Mouse (Mus musculus) adrenal gland, adult 10 weeks (tissue): Measurements from ENCODE around the gene Pdzd2. TPM values are rescaled to one million over a fixed set of nuclear protein-coding genes. Genes with fewer than 3 reads are reported as not detected.

Experiments used
- polyA plus RNA-seq: library from polyadenylated mRNA; stranded (reverse); fragments of 350-450 nt; fragmentation: Illumina TruSeq; extraction: RNeasy Lipid Tissue Mini Kit (QIAGEN cat#74804); gene quantifications from one replicate; pipeline ENCODE4 v1.2.3, GENCODE M21; 2014; ENCODE audit warnings: low read depth, low replicate concordance

Pdzd2 gene
- 3.6 TPM for polyA plus RNA-seq

GRCm38 (mm10) chr15:12739277-12740247 lies at the start of gene Pdzd2:
Pdzd2 (minus strand) TSS chr15:12739924.

DNA sequence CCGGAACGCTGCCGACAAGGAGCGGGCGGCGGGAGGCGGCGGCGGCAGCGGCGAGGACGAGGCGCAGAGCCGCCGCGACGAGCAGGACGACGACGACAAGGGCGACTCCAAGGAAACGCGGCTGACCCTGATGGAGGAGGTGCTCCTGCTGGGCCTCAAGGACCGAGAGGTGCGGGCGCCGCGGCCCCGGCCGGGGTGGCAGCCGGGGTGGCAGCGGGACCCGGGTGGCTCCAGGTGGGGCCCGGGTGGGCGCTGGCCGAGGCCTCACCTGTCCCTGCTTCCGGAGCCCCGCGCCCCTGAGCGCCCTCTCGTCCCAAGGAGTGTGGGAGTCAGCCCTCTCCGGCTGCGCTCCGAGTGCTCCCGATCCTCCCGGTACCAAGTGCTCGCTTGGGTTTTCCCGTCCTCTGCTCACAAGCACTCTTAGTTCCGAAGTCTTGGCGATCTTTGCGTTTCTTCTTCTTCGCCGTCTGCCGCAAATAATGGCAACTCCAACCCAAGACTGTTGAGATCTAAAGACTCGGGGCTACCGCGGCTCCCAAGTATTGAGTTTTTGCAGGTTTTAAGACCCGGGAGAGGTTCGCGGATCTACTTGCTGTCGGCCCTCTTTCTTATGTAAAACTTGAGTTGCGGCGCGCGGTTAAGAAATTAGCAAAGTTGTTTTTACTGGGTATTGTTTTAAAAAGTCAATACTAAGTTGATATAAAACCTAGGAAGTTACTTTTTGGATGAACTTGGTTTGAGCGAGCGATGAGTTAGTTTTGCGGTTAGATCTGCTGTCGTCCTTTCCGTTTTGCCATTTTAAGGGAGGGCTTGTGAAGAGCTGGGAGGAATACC lies 417.7 kb downstream of the Pdzd2 start, which contains the start of gene 1810049J17Rik:
Gene 1810049J17Rik (minus strand): TSS at position 112 of the 834 bp plus-strand sequence.

DNA sequence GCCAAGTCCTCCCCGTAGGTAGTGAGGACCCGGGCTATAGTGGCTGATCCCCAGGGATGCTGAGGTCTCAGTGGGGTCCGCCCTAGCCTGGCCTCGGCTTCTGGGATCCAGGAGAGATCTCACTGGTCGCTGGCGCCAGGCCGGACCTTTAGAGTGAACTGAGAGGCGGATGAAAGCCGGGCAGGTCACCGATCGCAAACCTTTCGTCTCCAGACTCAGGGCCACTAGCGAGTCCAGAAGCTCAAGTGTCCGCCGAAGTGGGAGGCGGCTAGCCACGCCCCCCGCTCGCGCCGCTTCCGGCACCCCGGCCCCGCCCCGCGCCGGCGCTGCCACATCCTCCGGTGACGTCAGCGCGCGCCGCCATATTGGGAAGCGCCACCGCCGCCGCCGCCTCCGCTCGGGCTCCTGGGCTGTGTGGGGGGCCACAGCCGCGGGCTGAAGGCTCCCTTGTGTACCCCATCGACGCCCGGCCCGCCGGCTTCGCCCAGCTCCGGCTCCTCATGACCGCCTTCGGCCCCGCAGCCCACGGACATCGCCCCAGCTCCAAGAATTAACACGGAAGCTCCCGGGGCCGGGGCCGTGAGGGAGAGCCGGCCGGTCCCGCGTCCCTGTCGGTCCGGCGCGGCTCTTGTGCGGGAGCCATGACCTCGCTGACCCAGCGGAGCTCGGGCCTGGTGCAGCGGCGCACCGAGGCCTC lies 418.5 kb downstream of the Pdzd2 start, which contains the start of gene Golph3:
Gene Golph3 (plus strand): TSS at position 360 of the 697 bp plus-strand sequence.

Other genes with a start within 250 kb of the Pdzd2 start
- gene 6030458C11Rik, start 84.7 kb upstream of the Pdzd2 start, polyA plus RNA-seq: 27.1 TPM
- 17.3 TPM for gene Drosha, start 84.9 kb upstream of the Pdzd2 start, polyA plus RNA-seq